In genomic region chr6:117146951-117147350, GRCm38 (mm10) we compare ENCODE assay signal across 23 mouse cellular contexts. TPM values are rescaled to one million over a fixed set of nuclear protein-coding genes. Genes with fewer than 3 reads are reported as not detected.
"Had no signal": no experiment of that assay in that cellular context is flagged by ENCODE, and none has a peak within 500 bp of the region (broad histone marks: within the 10 kb centered on the region; RNA-seq: fewer than 3 reads in every experiment).

No protein-coding gene starts in this region.

- H3K9ac ChIP-seq: heart, embryonic 12.5 days; hindbrain, embryonic 12.5 days; hindbrain, embryonic 14.5 days; intestine, embryonic 15.5 days; limb, embryonic 13.5 days; limb, embryonic 15.5 days had no signal

- H3K4me1 ChIP-seq: heart, embryonic 12.5 days; intestine, embryonic 15.5 days had no signal

- H3K4me3 ChIP-seq: gastrocnemius, adult 2 months; heart, adult 2 months; heart, embryonic 12.5 days; hindbrain, embryonic 10.5 days; hindbrain, embryonic 12.5 days; intestine, embryonic 15.5 days; layer of hippocampus, adult 2 months; left cerebral cortex, adult 2 months; limb, embryonic 13.5 days; limb, embryonic 15.5 days had no signal

- H3K36me3 ChIP-seq: heart, embryonic 12.5 days; hindbrain, embryonic 10.5 days; hindbrain, embryonic 12.5 days; intestine, embryonic 15.5 days; limb, embryonic 13.5 days; limb, embryonic 15.5 days had no signal

- H3K9me3 ChIP-seq: heart, embryonic 12.5 days; hindbrain, embryonic 10.5 days; hindbrain, embryonic 12.5 days; intestine, embryonic 15.5 days; limb, embryonic 13.5 days; limb, embryonic 15.5 days had no signal

- H3K27ac ChIP-seq: gastrocnemius, adult 2 months; heart, adult 2 months; hindbrain, embryonic 10.5 days; hindbrain, embryonic 12.5 days; hindbrain, embryonic 14.5 days; intestine, embryonic 15.5 days; layer of hippocampus, adult 2 months; left cerebral cortex, adult 2 months; limb, embryonic 13.5 days; limb, embryonic 15.5 days had no signal

- ATAC-seq: hindbrain, embryonic 16.5 days; inflammation-experienced regulatory T-cells, adult 6 months; intestine, embryonic 15.5 days; intestine, postnatal 0 days had no signal

- DNase-seq: gastrocnemius, adult 2 months; gastrocnemius, postnatal 10 days; gastrocnemius, postnatal 25 days; heart, adult 2 months; heart, postnatal 10 days; heart, postnatal 4 days; kidney, adult 18-20 months; kidney, adult 8-10 months; kidney, postnatal 10 days; kidney, postnatal 25 days; kidney, postnatal 4 days had no signal

- H3K4me2 ChIP-seq: heart, embryonic 12.5 days; hindbrain, embryonic 12.5 days; hindbrain, embryonic 14.5 days; intestine, embryonic 15.5 days; limb, embryonic 13.5 days; limb, embryonic 15.5 days had no signal

- H3K27me3 ChIP-seq: hindbrain, embryonic 12.5 days; intestine, embryonic 15.5 days; limb, embryonic 15.5 days had no signal

RNA-seq across cellular contexts. Expression of gene Cxcl12, which starts 21.4 kb away (rescaled TPM):
- polyA plus RNA-seq: inflammation-experienced regulatory T-cells, adult 6 months had no signal
